Mouse (Mus musculus) spleen, postnatal 4 days (tissue): ENCODE results near the gene Riok2.
A peak's percentile ranks its signal among the peaks of the same experiment; 100 is the strongest.
"Not testable (repeated sequence)": the region's sequence is repeated elsewhere in the genome, so short reads cannot be mapped to it uniquely, and the experiment has no call there.

Experiments
- DNase-seq, 2 experiments: peaks; one replicate each; pipeline ENCODE4 v3.0.0; 2022; ENCODE audit warnings: low spot score in 2 of 2

The Riok2 gene

GRCm38 (mm10) chr17:17373918-17374910 lies at the start of gene Riok2:
Gene Riok2, plus strand, starts transcription at chr17:17374309.
- peak; percentile 93 to 94 for DNase-seq

DNA sequence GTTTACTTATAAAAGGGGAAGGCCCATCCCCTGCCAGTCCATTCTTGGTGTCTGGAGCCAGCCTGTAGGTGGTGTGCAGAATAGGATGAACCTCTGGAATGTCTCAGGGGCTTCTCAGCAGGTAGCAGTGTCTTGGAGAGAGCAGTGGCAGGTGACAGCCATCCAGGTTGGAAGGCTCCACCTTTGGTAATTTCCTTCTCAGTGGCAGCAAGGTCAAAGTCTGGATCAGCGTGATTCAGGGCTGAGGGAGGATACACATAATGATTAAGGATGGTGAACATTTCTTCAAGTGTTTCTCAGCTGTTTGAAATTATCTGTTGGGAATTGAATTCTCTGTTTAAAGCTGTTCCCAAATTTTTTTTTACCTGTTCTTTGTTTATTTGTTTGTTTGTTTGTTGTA lies 48.1 kb upstream of the Riok2 start:
- not testable (repeated sequence) for DNase-seq

- no peak for DNase-seq
These were observed 47.5 kb upstream of the Riok2 start for GRCm38 (mm10) chr17:17326636-17327035.

DNA sequence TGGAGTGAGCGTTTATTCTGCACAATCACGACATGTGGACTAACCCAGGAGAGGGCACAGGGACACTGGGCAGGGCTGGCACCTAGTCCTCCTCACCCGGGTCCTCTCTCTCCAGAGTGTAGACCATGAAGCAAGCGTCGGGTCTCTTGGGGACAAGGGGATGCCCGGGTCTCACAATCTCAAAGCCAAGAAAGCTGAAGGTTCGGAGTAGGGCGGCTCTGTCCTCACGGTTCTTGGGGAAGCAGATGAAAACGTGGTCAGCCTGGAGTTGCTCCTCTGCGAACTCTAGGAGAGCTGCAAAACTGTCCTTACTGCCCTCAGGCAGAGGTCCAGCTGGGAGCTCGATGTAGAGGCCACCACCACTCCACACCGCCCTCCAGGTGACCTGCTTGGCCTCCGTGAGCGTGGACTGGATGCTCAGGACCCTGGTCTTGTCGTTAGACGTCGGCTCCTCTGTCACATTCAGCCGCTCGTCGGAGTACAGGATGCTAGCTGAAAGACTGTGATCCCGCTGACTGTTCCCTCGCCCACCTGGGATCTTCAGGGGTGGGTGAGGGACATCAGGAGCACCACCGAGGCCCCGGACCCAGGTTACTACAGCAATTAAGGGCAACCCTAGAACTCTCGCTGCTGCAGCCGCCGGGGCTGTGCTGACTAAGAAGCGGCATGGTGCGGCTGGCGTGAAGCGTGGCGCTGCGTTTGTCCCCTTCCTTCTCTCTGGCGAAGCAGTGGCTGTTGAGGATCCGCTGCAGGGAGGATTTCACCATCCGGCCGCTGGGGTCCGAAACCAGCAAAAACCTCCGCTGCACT lies 28.5 kb upstream of the Riok2 start:
- not testable (repeated sequence) for DNase-seq

DNA sequence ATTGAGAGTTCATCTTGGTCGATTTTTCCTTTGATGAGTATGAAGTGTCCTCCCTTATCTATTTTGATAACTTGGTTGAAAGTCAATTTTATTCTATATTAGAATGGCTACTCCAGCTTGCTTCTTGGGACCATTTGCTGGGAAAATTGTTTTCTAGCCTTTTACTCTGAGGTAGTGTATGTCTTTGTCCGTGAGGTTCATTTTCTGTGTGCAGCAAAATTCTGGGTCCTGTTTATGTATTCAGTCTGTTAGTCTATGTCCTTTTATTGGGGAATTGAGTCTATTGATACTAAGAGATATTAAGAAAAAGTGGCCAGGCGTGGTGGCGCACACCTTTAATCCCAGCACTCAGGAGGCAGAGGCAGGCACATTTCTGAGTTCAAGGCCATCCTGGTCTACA lies 27.8 kb upstream of the Riok2 start:
- DNase-seq, result not testable (repeated sequence)

GRCm38 (mm10) chr17:17373550-17373917 lies 575 bp upstream of the Riok2 start:
- no peak for DNase-seq

- DNase-seq, result no peak
These were observed 1.5 kb downstream of the Riok2 start for GRCm38 (mm10) chr17:17375581-17375980.

GRCm38 (mm10) chr17:17383703-17384102 lies 9.6 kb downstream of the Riok2 start:
- DNase-seq, result no peak

DNA sequence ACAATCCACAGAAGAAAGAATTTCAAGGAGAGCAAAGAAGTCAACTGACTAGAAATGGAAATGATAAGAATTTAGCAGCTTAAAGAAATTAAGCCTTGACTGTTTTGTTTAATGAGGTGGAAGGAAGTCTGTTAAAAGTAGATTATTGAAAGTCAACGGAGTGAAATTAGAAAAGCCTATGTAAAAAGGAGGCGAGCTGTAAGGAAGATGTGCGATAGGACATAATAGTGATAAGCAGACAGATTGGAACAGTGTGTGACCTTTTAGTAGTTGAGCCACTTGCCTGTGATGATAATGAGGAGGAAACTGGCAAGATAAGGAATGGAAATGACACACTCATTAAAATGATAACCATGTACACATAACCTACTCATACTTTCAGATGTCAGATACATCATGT lies 10.4 kb downstream of the Riok2 start:
- no peak for DNase-seq

DNA sequence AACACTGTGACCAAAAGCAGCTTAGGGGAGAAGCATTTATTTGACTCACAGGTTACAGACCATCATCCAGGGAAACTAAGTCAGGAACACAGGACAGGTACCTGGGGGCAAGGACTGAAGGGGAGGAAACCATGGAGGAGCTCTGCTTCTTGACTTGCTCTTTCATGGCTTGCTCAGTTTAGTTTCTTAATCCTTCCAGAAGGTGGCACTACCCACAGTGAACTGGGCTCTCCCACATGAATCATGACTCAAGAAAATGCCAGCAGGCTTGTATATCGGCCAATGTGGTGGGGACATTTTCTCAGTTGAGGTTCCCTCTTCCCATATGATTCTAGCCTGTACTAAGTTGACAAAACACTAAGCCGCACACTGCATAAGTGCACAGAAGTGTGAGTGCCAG lies 12.0 kb downstream of the Riok2 start:
- DNase-seq, result no peak

GRCm38 (mm10) chr17:17391823-17392222 lies 17.7 kb downstream of the Riok2 start:
- no peak for DNase-seq

DNA sequence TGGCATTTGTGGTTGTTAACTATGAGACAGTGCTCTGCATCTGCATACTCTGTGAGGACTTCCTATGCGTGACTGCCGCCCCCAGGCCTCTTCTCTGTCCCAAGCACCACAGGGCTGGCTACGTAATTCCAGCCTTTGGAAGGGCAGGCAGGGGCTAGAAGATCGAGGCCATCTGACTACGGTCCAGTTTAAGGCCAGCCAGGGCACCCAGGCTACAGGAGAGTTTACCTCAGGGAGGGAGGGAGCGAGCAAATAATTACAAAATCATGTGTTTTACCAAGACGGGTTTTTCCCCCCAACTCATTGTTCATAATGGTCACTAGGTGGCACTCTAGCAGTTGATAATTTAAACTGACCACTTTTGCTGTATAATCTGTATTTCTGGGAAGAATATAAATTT lies 18.8 kb downstream of the Riok2 start:
- no peak for DNase-seq

- DNase-seq, result no peak
These were observed 19.2 kb downstream of the Riok2 start for GRCm38 (mm10) chr17:17393300-17393699.

DNA sequence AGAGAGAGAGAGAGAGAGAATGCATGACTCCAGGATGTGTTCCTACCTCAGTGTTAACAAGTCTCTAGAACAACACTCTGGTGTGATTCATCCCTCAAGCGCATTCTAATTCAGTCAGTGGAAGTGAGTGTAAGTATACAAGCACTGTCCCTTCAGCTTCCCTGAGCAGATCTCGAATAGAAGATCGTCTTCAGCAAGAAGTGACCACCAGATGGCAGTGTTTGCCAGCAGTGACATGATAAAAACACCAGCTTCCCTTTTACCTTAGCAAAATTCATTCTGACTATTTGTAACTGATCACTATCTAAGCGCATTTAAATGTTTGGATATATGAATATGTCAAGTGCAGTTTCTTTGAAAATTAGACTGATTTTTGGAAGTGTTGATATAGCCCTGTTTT lies 20.2 kb downstream of the Riok2 start:
- peak; percentile 67 to 84 for DNase-seq

DNA sequence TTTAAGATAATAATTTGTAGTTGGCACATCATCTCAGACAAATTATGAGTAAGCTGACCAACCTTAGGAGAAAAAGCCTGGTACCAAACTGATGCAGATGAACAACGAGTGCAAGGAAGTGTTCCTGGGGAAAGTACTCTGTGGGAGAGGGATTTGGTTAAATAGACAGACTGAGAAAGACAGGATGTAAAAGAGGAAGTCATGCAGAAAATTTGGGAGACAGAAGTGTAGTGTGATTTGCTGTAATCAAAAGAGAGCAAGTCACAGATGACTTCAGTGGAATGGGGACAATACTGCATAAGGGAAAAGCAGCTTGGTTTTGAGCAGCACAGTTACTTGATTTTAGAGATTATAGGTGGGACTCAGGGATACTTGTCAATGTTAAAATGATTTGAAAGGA lies 22.8 kb downstream of the Riok2 start:
- no peak for DNase-seq

DNA sequence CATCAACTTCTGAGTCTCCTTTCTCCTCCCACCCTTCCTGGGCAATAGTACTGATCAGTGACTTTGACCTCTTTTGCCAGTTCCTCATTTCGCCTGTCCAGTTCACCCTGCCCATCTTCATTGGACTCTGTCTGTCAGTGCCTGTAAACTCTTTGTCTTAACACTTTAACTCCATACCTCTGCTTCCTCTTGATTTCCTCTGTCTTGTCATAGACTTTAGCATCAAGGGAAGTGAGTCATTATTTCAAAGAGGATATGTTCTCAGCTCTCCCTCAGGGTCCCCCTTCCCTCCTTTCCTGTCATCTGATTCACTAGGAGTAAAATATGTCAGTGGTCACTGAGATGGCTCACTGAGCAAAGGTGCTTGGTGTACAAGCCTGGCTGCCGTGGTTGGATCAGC lies 24.6 kb downstream of the Riok2 start:
- DNase-seq, result no peak

DNA sequence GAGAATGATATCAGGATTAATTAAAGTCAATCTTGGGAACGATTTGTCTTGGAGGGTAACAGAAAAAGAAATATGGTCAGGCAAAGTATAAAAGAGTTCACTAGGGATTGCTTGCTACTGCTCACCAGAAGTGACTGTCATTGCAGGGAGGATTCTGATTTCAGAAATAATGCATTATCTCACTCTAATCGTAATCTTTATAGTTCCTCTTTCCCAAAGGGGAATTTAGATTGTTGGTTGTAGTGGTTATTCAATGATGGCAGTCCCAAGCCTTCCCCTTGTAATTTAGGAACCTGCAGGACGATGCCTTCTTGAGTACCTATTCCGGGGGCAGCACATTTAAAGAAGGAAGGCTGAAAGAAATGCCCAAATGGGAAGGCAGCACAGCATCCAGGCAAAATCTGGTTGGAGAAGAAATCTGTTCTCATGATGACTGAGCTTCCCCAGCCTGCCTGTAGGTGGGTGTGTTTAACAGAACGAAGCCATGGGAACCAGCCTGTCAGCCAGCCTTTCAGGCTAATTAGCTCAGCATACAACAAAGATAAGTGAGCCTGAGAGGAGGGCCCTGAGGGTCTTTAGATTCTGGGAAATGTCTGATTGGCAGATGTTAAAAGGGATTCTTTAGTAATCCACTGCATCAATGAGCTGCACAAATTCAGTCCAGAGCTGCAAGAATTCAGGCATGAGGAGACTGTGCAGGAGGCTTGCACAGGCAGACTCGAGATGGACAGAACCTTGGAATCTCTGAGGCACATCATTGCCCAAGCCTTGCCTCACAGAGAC lies 28.3 kb downstream of the Riok2 start, which contains the start of gene Lix1:
Gene Lix1 (plus strand): TSS at position 451 of the 783 bp plus-strand sequence.
- no peak for DNase-seq

GRCm38 (mm10) chr17:17403038-17403437 lies 28.9 kb downstream of the Riok2 start:
- DNase-seq, result no peak

DNA sequence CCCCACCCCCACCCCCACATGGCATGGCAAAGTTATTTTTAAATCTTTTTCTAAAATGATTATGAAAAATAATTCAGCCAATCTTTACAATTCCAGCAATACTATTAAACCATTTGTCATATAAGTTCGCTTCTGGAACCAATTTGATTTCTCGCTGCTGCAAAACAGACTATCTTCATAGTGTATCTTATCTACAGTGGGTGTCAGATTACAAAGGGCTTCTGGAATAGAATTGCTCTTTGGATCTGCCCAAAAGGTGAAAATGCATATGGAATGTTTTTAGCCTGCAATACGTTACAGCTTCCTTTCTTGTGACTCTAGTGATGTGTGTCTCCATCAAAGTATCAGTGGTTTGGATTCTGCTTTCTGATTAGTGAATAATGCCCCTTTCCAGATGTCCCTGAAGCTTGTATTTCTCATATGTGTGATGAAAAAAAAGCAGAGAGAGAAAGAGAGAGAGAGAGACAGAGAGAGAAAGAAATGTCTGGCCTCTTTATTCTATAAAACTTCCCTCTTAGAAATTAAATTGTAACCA lies 29.5 kb downstream of the Riok2 start:
- DNase-seq, result no peak

GRCm38 (mm10) chr17:17404811-17405544 lies 30.9 kb downstream of the Riok2 start:
- DNase-seq, result no peak

GRCm38 (mm10) chr17:17405606-17406005 lies 31.5 kb downstream of the Riok2 start:
- DNase-seq, result no peak
